25 mouse cellular contexts compared by ENCODE assay signal in the genomic region with DNA sequence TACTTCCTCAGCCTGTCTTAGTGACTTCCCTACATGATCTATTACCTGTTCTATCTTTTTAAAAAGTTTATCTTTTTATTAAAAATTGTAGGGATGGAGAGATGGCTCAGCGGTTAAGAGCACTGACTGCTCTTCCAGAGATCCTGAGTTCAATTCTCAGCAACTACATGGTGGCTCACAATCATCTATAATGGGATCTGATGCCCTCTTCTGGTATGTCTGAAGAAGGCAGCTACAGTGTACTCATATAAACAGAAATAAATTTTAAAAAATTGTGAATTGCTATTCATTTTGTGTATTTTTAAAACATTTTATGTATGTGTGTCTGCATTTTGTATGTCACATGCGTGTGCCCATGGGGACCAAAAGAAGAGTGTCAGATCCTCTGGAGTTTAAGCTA. TPM values are rescaled to one million over a fixed set of nuclear protein-coding genes. Genes with fewer than 3 reads are reported as not detected.
A peak's percentile ranks its signal among the peaks of the same experiment; 100 is the strongest.
DNase-seq lines count a peak whose midpoint lies in the region; ATAC-seq and TF ChIP-seq lines count a peak whose summit lies in the region.
"Had no signal": no experiment of that assay in that cellular context is flagged by ENCODE, and none has a peak within 500 bp of the region (broad histone marks: within the 10 kb centered on the region; RNA-seq: fewer than 3 reads in every experiment).

No protein-coding gene starts in this region.

- peak; percentile 50 for TF ChIP-seq RAD21 in MEL (IDR thresholded peaks at IDR 0.05; ENCODE audit: low read depth, low read length)

- peaks cover 15% of the 10 kb centered on the region for H3K79me2 ChIP-seq in MEL (ENCODE audit: control insufficient read depth, insufficient read depth, low read length, poor library complexity)

- no peak overlapping the region for H3K4me2 ChIP-seq in hindbrain, postnatal 0 days (ENCODE audit: low read depth, low read length)
- H3K4me2 ChIP-seq in hindbrain, embryonic 16.5 days (ENCODE audit: low read length), result no peak overlapping the region
- H3K4me2 ChIP-seq: embryonic facial prominence, embryonic 13.5 days; forebrain, embryonic 12.5 days; heart, embryonic 13.5 days; hindbrain, embryonic 12.5 days; limb, embryonic 12.5 days; liver, embryonic 13.5 days; midbrain, embryonic 12.5 days; neural tube, embryonic 12.5 days had no signal

- no peak for DNase-seq in hindbrain, postnatal 0 days (ENCODE audit: low spot score)
- DNase-seq in left cerebral cortex, adult 2 months (ENCODE audit: extremely low spot score in 1 of 2, low spot score in 2 of 2), result no peak
- DNase-seq in left cerebral cortex, adult 18-20 months (ENCODE audit: low spot score in 2 of 2), result no peak
- DNase-seq in 3T3-L1 (ENCODE audit: low read depth, low spot score) (peak; percentile 35), MEL (ENCODE audit: low read depth, low spot score) (no peak)
- DNase-seq in retina, embryonic 14.5 days (ENCODE audit: low spot score), result no peak
- DNase-seq: adrenal gland, postnatal 14 days; cerebellum, adult 8-10 months; cerebellum, postnatal 36 days; embryo, embryonic 11 days; gastrocnemius, postnatal 10 days; liver, embryonic 13.5 days; lung, postnatal 10 days; thymus, postnatal 14 days had no signal

- peak; percentile 29 for TF ChIP-seq CTCF in hindbrain, postnatal 0 days (IDR thresholded peaks at IDR 0.05; ENCODE audit: low read depth)
- TF ChIP-seq CTCF in left cerebral cortex, adult 2 months (IDR thresholded peaks at IDR 0.05), result peak; percentile 38
- peak in 2 of 3 experiments; percentile 24 to 48; a peak in 3 of 6 replicates for TF ChIP-seq CTCF in MEL (IDR thresholded peaks at IDR 0.05 in 2 of 3, conservative IDR thresholded peaks at IDR 0.05 in 1 of 3; ENCODE audit: control insufficient read depth in 1 of 3, insufficient read depth in 1 of 3, low read depth in 2 of 3, low read length in 3 of 3, poor library complexity in 1 of 3, severe bottlenecking in 1 of 3)

- H3K27ac ChIP-seq in hindbrain, postnatal 0 days, result no peak overlapping the region
- no peak overlapping the region for H3K27ac ChIP-seq in hindbrain, embryonic 16.5 days (ENCODE audit: low read depth, low read length)
- H3K27ac ChIP-seq in left cerebral cortex, adult 2 months, result no peak overlapping the region
- no peak overlapping the region for H3K27ac ChIP-seq in MEL (ENCODE audit: control insufficient read depth, low read depth, low read length)
- H3K27ac ChIP-seq: embryonic facial prominence, embryonic 13.5 days; forebrain, embryonic 12.5 days; heart, embryonic 13.5 days; hindbrain, embryonic 12.5 days; limb, embryonic 12.5 days; liver, embryonic 13.5 days; midbrain, embryonic 12.5 days; neural tube, embryonic 12.5 days had no signal

- H3K27me3 ChIP-seq in hindbrain, postnatal 0 days (ENCODE audit: insufficient read depth, low read length), result no peaks in the 10 kb centered on the region
- H3K27me3 ChIP-seq in hindbrain, embryonic 16.5 days (replicated peaks; ENCODE audit: control insufficient read depth, insufficient read depth, low read length), result no peaks in the 10 kb centered on the region
- H3K27me3 ChIP-seq in MEL (ENCODE audit: control insufficient read depth in 1 of 2, insufficient read depth in 2 of 2, low read length in 2 of 2), result no peaks in the 10 kb centered on the region
- H3K27me3 ChIP-seq: embryonic facial prominence, embryonic 13.5 days; forebrain, embryonic 12.5 days; heart, embryonic 13.5 days; hindbrain, embryonic 12.5 days; limb, embryonic 12.5 days; liver, embryonic 13.5 days; midbrain, embryonic 12.5 days; neural tube, embryonic 12.5 days had no signal

- H3K4me3 ChIP-seq in hindbrain, postnatal 0 days (ENCODE audit: low read length), result no peak overlapping the region
- no peak overlapping the region for H3K4me3 ChIP-seq in hindbrain, embryonic 16.5 days (ENCODE audit: low read length)
- no peak overlapping the region for H3K4me3 ChIP-seq in left cerebral cortex, adult 2 months
- H3K4me3 ChIP-seq in MEL (ENCODE audit: control insufficient read depth in 1 of 2, insufficient read depth in 1 of 2, low read depth in 2 of 2, low read length in 2 of 2), result no peak overlapping the region
- H3K4me3 ChIP-seq: embryonic facial prominence, embryonic 13.5 days; erythroblast, embryonic 14.5 days; forebrain, embryonic 12.5 days; heart, embryonic 13.5 days; hindbrain, embryonic 12.5 days; limb, embryonic 12.5 days; liver, embryonic 13.5 days; midbrain, embryonic 12.5 days; neural tube, embryonic 12.5 days had no signal

- no peak for TF ChIP-seq POLR2A in MEL (IDR thresholded peaks at IDR 0.05; ENCODE audit: control insufficient read depth in 1 of 2, insufficient read depth in 1 of 2, low read depth in 1 of 2, low read length in 2 of 2, poor library complexity in 1 of 2)

- WGBS in hindbrain, postnatal 0 days, result 83% methylated on average over 2 of the region's 2 CpGs
- WGBS in hindbrain, embryonic 16.5 days, result 84% methylated on average over 2 of the region's 2 CpGs

- intact Hi-C loops in left cerebral cortex, adult 2 months (cut with DNase I), result no loop called here

- no peak overlapping the region for H3K9ac ChIP-seq in hindbrain, postnatal 0 days (replicated peaks; ENCODE audit: low read length)
- no peak overlapping the region for H3K9ac ChIP-seq in hindbrain, embryonic 16.5 days (ENCODE audit: low read depth, low read length)
- H3K9ac ChIP-seq in MEL (ENCODE audit: control insufficient read depth, low read depth, low read length, poor library complexity, severe bottlenecking), result no peak overlapping the region
- H3K9ac ChIP-seq: embryonic facial prominence, embryonic 13.5 days; forebrain, embryonic 12.5 days; heart, embryonic 13.5 days; hindbrain, embryonic 12.5 days; limb, embryonic 12.5 days; liver, embryonic 13.5 days; midbrain, embryonic 12.5 days; neural tube, embryonic 12.5 days had no signal

- no peak for TF ChIP-seq EP300 in MEL (IDR thresholded peaks at IDR 0.05; ENCODE audit: low read depth in 1 of 2, low read length in 2 of 2)

- no peak for ATAC-seq in hindbrain, postnatal 0 days
- ATAC-seq in hindbrain, embryonic 16.5 days, result no peak
- ATAC-seq: inflammation-experienced regulatory T-cells, adult 6 months had no signal

- H3K9me3 ChIP-seq in hindbrain, postnatal 0 days (ENCODE audit: low read length), result no peaks in the 10 kb centered on the region
- H3K9me3 ChIP-seq in hindbrain, embryonic 16.5 days (ENCODE audit: control insufficient read depth, low read length), result no peaks in the 10 kb centered on the region; the same call in 1 of the 2 replicates
- H3K9me3 ChIP-seq in MEL (replicated peaks; ENCODE audit: insufficient read depth, low read length), result no peaks in the 10 kb centered on the region
- H3K9me3 ChIP-seq: embryonic facial prominence, embryonic 13.5 days; forebrain, embryonic 12.5 days; heart, embryonic 13.5 days; hindbrain, embryonic 12.5 days; limb, embryonic 12.5 days; liver, embryonic 13.5 days; midbrain, embryonic 12.5 days; neural tube, embryonic 12.5 days had no signal

- 0 out of 2 replicates have a peak, but pooled peaks cover 9% of the 10 kb centered on the region for H3K36me3 ChIP-seq in hindbrain, postnatal 0 days (ENCODE audit: insufficient read depth, low read length)
- no peaks in the 10 kb centered on the region for H3K36me3 ChIP-seq in hindbrain, embryonic 16.5 days (ENCODE audit: control insufficient read depth, insufficient read depth, low read length)
- peaks cover 0 to 4% of the 10 kb centered on the region in 2 experiments; a peak in 2 of 4 replicates for H3K36me3 ChIP-seq in MEL (ENCODE audit: control insufficient read depth in 1 of 2, insufficient read depth in 2 of 2, low read length in 2 of 2)
- H3K36me3 ChIP-seq: hindbrain, embryonic 12.5 days had no signal

- no peaks in the 10 kb centered on the region for H3K4me1 ChIP-seq in hindbrain, postnatal 0 days (ENCODE audit: insufficient read depth, low read length)
- H3K4me1 ChIP-seq in hindbrain, embryonic 16.5 days (ENCODE audit: control insufficient read depth, insufficient read depth, low read depth, low read length), result peaks cover 4% of the 10 kb centered on the region
- 0 out of 4 replicates have a peak, but pooled peaks cover 0 to 4% of the 10 kb centered on the region in 2 experiments for H3K4me1 ChIP-seq in MEL (ENCODE audit: control insufficient read depth in 1 of 2, insufficient read depth in 2 of 2, low read length in 2 of 2)
- H3K4me1 ChIP-seq: limb, embryonic 12.5 days had no signal

RNA-seq across cellular contexts. Expression of a gene that starts 4.5 kb away (rescaled TPM):
- total RNA-seq in hindbrain, postnatal 0 days (2014; rRNA removed), result 44.4 and 45.6 TPM in 2 replicates
- 38.1 and 39.8 TPM in 2 replicates for polyA plus RNA-seq in hindbrain, postnatal 0 days (2015; fragmentation: Nextera tagmentation; extraction: Ambion mirVana)
- 49.9 and 52.8 TPM in 2 replicates for polyA plus RNA-seq in hindbrain, embryonic 16.5 days (2015; fragmentation: Nextera tagmentation; extraction: Ambion mirVana)
- total RNA-seq in left cerebral cortex, adult 2 months (2021), result 10 to 100 TPM; 23.8 to 24.3 TPM
- 10 to 100 TPM; 24.2 to 25.0 TPM for total RNA-seq in left cerebral cortex, adult 18-20 months (2021)
- total RNA-seq in MEL (2012; rRNA removed), result 47.2 and 51.8 TPM in 2 replicates
- polyA plus RNA-seq in MEL (2012; ENCODE audit: insufficient read depth in 1 of 2, insufficient read length in 2 of 2, low read depth in 1 of 2, low replicate concordance in 2 of 2, missing spikeins in 1 of 2), result 100 to 1,000 TPM in 1 of 2 experiments, not detected in 1; 124 TPM

RNA-seq across cellular contexts. Expression of a gene that starts 23.3 kb away (rescaled TPM):
- total RNA-seq in hindbrain, postnatal 0 days (2014; rRNA removed), result 23.8 and 26.8 TPM in 2 replicates
- 15.9 and 20.8 TPM in 2 replicates for polyA plus RNA-seq in hindbrain, postnatal 0 days (2015; fragmentation: Nextera tagmentation; extraction: Ambion mirVana)
- polyA plus RNA-seq in hindbrain, embryonic 16.5 days (2015; fragmentation: Nextera tagmentation; extraction: Ambion mirVana), result 34.6 and 43.0 TPM in 2 replicates
- 1 to 10 TPM; 3.9 to 7.3 TPM for total RNA-seq in left cerebral cortex, adult 2 months (2021)
- 1 to 10 TPM; 1.8 to 4.3 TPM for total RNA-seq in left cerebral cortex, adult 18-20 months (2021)
- total RNA-seq in MEL (2012; rRNA removed), result 63.5 and 100 TPM in 2 replicates
- polyA plus RNA-seq in MEL (2012; ENCODE audit: insufficient read depth in 1 of 2, insufficient read length in 2 of 2, low read depth in 1 of 2, low replicate concordance in 2 of 2, missing spikeins in 1 of 2), result 100 to 1,000 TPM in 1 of 2 experiments, not detected in 1; 146 TPM
- polyA plus RNA-seq: inflammation-experienced regulatory T-cells, adult 6 months had no signal

RNA-seq across cellular contexts. Expression of a gene that starts 41.4 kb away (rescaled TPM):
- total RNA-seq in hindbrain, postnatal 0 days (2014; rRNA removed), result 60.8 and 68.4 TPM in 2 replicates
- polyA plus RNA-seq in hindbrain, postnatal 0 days (2015; fragmentation: Nextera tagmentation; extraction: Ambion mirVana), result 49.2 and 49.3 TPM in 2 replicates
- polyA plus RNA-seq in hindbrain, embryonic 16.5 days (2015; fragmentation: Nextera tagmentation; extraction: Ambion mirVana), result 50.7 and 55.4 TPM in 2 replicates
- total RNA-seq in left cerebral cortex, adult 2 months (2021), result 10 to 100 TPM; 74.7 to 84.7 TPM
- 10 to 100 TPM; 67.6 to 77.9 TPM for total RNA-seq in left cerebral cortex, adult 18-20 months (2021)
- total RNA-seq in MEL (2012; rRNA removed), result 3.5 and 4.5 TPM in 2 replicates
- polyA plus RNA-seq in MEL (2012; ENCODE audit: insufficient read depth in 1 of 2, insufficient read length in 2 of 2, low read depth in 1 of 2, low replicate concordance in 2 of 2, missing spikeins in 1 of 2), result 10 to 100 TPM in 1 of 2 experiments, not detected in 1; 16.1 TPM
- total RNA-seq: granulocyte monocyte progenitor cell, adult 5-6 weeks had no signal

RNA-seq across cellular contexts. Expression of a gene that starts 54.4 kb away (rescaled TPM):
- 25.2 and 41.3 TPM in 2 replicates for total RNA-seq in hindbrain, postnatal 0 days (2014; rRNA removed)
- 29.8 and 30.2 TPM in 2 replicates for polyA plus RNA-seq in hindbrain, postnatal 0 days (2015; fragmentation: Nextera tagmentation; extraction: Ambion mirVana)
- 34.8 and 36.6 TPM in 2 replicates for polyA plus RNA-seq in hindbrain, embryonic 16.5 days (2015; fragmentation: Nextera tagmentation; extraction: Ambion mirVana)
- 10 to 100 TPM; 34.8 to 35.7 TPM for total RNA-seq in left cerebral cortex, adult 2 months (2021)
- total RNA-seq in left cerebral cortex, adult 18-20 months (2021), result 10 to 100 TPM; 32.9 to 36.9 TPM
- total RNA-seq in MEL (2012; rRNA removed), result 99.4 and 103 TPM in 2 replicates
- 100 to 1,000 TPM in 1 of 2 experiments, not detected in 1; 133 TPM for polyA plus RNA-seq in MEL (2012; ENCODE audit: insufficient read depth in 1 of 2, insufficient read length in 2 of 2, low read depth in 1 of 2, low replicate concordance in 2 of 2, missing spikeins in 1 of 2)

Comparison
In these comparisons a context has a peak if more than half of its experiments do, and no peak if none do; other contexts are left out.
1. RNA of a gene that starts 41.4 kb away (total RNA-seq): 74.7 to 84.7 TPM in left cerebral cortex, adult 2 months, 67.6 to 77.9 TPM in left cerebral cortex, adult 18-20 months and 60.8 to 68.4 TPM in hindbrain, postnatal 0 days; 3.5 to 4.5 TPM in MEL; every median in the first group is over 10 times any median in the second.
2. Peak in every context shown above with its lines, with median percentiles within 50 percentile points of each other: CTCF ChIP-seq.